Mouse (Mus musculus) midbrain, embryonic 10.5 days (tissue): ENCODE data around the gene Rhoh. TPM values are rescaled to one million over a fixed set of nuclear protein-coding genes. Genes with fewer than 3 reads are reported as not detected.

Source experiments
- DNase-seq: peaks from one replicate; pipeline ENCODE4 v3.0.0-alpha.2; 2017; ENCODE audit warnings: low spot score
- H3K27ac ChIP-seq: fragments of 300-500 bp; sonication (generic); replicated peaks from 2 replicates; pipeline ENCODE4 v1.5.1; 2016; ENCODE audit warnings: mild to moderate bottlenecking
- H3K27me3 ChIP-seq: fragments of 300-500 bp; sonication (generic); 2 replicates; pipeline ENCODE4 v1.6.1; 2016; ENCODE audit warnings: low read depth, mild to moderate bottlenecking; ENCODE audit not compliant: poor library complexity, severe bottlenecking
- H3K36me3 ChIP-seq: fragments of 300-500 bp; sonication (generic); 2 replicates; pipeline ENCODE4 v1.6.1; 2016; ENCODE audit warnings: mild to moderate bottlenecking, moderate library complexity
- H3K4me1 ChIP-seq: fragments of 300-500 bp; sonication (generic); 2 replicates; pipeline ENCODE4 v1.6.1; 2016
- H3K4me3 ChIP-seq: fragments of 300-500 bp; sonication (generic); 2 replicates; pipeline ENCODE4 v1.5.1; 2016; ENCODE audit warnings: mild to moderate bottlenecking, moderate library complexity
- H3K9me3 ChIP-seq: fragments of 300-500 bp; sonication (generic); replicated peaks from 2 replicates; pipeline ENCODE4 v1.6.1; 2016; ENCODE audit warnings: mild to moderate bottlenecking
- WGBS: fragments of 180-500 bp; shearing (Covaris S2); methylation state at CpG from one replicate; pipeline ENCODE4 v1.1.7; 2016; 5-methylcytosine and 5-hydroxymethylcytosine counted together
- polyA plus RNA-seq: library from polyadenylated mRNA; unstranded; fragments of >200 nt; fragmentation: Nextera tagmentation; extraction: Ambion mirVana; gene quantifications from 2 replicates; pipeline ENCODE4 v1.2.1, GENCODE M21; 2016

The Rhoh gene
- polyA plus RNA-seq, 1 experiment from 2014 or later = 0.22 TPM

DNA sequence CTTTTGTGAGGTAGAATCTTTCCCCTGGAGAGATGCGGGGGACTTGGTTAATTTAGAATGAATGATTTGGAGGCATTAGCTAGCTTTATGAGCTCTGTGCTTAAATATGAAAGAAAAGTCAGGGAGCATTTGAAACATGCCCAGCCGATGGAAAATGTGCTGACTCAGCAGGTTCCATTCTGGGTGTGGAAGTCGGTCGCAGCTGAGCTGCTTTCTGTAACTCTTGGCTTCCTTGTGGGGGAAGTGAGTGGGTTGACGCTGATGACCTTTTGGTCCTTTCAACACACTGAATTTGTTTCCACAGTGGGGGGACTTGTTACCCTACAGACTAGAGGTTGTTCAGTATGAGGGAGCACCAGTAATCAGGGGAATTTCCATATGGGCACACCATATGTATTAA lies 22.3 kb downstream of the Rhoh start:
- Histone ChIP-seq H3K36me3 (no peaks in the 10 kb centered on the region), H3K27ac (no peak overlapping the region), H3K4me1 (peaks cover 12% of the 10 kb centered on the region), H3K4me3 (no peak overlapping the region), H3K9me3 (no peaks in the 10 kb centered on the region), H3K27me3 (no peaks in the 10 kb centered on the region)
- 77% methylated on average over 5 of the region's 5 CpGs for WGBS
- DNase-seq = no peak

DNA sequence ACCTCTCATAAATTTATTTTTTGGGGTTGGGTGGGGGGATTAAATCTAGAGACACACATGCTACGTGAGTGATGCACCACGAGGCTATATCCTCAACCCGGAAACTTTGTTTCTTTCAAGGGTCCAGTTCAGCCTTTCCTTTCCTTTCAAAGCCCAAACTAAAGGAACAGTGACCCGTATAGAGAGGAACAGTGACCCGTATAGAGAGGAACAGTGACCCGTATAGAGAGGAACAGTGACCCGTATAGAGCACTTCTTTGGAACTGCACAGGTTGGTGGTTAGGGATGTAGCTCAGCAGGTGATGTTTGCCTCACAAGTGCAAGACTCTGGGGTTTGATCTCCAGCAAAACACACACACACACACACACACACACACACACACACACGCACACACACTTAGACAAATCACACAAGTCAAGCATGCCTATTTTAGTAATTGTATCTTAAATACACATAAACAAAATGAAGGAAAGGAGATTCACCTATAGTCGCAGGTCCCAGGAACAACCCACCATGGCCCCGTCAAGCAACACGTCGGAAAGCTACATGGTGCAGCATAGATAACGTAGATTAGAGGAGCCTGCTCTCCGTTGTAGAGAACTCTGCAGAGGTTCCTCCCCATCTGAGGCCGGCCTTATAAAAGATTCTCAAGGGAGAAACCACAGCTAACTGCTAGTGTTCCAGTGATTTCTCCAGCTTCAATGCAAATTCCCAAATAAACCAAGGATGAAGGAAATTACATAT lies 24.9 kb downstream of the Rhoh start:
- Histone ChIP-seq H3K9me3 (no peaks in the 10 kb centered on the region), H3K36me3 (no peaks in the 10 kb centered on the region), H3K4me1 (peaks cover 12% of the 10 kb centered on the region), H3K4me3 (no peak overlapping the region), H3K27ac (no peak overlapping the region), H3K27me3 (no peaks in the 10 kb centered on the region)
- 46% methylated on average over 15 of the region's 15 CpGs for WGBS
- DNase-seq = no peak

DNA sequence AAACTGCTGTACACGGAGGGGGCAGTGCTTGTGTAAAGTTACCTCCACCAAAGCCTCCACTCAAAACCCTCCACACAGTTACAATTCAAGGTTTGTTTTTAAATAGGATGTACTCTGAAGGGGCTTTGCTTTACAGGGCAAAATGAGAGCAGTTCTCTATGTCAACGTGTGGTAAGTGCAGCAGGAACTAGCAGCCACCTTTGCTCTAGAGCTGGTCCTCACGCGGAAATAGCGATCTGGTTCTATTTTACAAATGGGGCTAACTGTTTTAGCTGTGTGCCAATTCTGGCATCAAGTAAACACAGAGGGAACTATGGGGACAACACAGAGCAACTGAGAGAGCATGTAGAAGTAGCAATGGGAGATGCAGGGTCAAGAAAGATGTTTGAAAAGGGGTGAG lies 27.1 kb downstream of the Rhoh start:
- Histone ChIP-seq H3K27me3 (no peaks in the 10 kb centered on the region), H3K27ac (no peak overlapping the region), H3K36me3 (no peaks in the 10 kb centered on the region), H3K9me3 (no peaks in the 10 kb centered on the region), H3K4me3 (no peak overlapping the region), H3K4me1 (peaks cover 16% of the 10 kb centered on the region)
- 95% methylated on average over 5 of the region's 5 CpGs for WGBS
- DNase-seq = no peak

DNA sequence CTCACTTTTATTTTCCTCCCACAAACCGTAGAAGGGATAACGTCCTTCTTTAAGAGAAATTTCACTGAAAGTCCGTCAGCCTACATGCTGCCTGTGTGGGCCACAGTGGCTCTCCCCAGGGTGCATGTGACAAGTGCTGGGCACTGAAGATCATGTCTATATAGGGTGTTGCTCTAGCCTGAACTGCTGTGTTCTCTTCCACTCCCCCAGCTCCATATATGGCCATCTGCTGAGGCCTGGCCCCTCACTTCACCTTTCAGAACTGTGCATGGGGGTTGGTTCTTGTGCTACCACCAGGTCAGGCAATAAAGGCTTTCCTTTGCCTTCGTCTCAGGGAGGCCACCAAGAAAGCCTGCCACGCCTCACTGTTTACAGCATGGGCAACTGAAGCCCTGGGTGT lies 28.0 kb downstream of the Rhoh start:
- Histone ChIP-seq H3K27ac (no peak overlapping the region), H3K4me3 (no peak overlapping the region), H3K27me3 (no peaks in the 10 kb centered on the region), H3K36me3 (no peaks in the 10 kb centered on the region), H3K4me1 (peaks cover 16% of the 10 kb centered on the region), H3K9me3 (no peaks in the 10 kb centered on the region)
- WGBS = 76% methylated on average over 5 of the region's 5 CpGs
- DNase-seq = no peak

DNA sequence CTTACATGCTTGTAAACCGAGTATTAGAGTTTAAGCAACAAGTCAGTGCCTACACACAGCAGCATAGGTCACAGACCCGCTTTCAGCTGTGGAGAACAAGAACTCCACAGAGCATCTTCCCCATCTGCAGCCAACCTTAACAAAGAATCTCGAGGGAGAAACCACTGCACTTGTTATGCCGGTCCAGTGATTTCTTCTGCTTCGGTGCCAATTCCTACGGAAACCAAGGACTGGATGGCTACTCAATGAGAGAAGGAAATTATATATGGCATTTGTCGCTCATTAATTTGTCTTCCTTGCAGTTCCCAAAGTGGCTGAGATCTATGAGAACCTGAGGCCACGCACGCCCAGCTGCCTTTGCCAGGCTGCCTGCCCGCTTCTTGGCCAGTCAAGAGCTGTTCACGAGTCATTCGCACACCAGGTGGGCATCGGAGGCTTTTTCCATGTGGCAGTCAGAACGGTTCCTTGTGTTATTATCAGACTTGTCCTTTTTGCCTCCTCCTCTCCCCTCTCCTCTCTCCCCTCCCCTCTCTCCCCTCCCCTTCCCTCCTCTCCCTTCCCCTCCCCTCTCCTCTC lies 30.3 kb downstream of the Rhoh start:
- WGBS = 81% methylated on average over 14 of the region's 14 CpGs
- no peak for DNase-seq
- Histone ChIP-seq H3K4me1 (peaks cover 8% of the 10 kb centered on the region), H3K27ac (no peak overlapping the region), H3K9me3 (no peaks in the 10 kb centered on the region), H3K4me3 (no peak overlapping the region), H3K36me3 (no peaks in the 10 kb centered on the region), H3K27me3 (no peaks in the 10 kb centered on the region)

DNA sequence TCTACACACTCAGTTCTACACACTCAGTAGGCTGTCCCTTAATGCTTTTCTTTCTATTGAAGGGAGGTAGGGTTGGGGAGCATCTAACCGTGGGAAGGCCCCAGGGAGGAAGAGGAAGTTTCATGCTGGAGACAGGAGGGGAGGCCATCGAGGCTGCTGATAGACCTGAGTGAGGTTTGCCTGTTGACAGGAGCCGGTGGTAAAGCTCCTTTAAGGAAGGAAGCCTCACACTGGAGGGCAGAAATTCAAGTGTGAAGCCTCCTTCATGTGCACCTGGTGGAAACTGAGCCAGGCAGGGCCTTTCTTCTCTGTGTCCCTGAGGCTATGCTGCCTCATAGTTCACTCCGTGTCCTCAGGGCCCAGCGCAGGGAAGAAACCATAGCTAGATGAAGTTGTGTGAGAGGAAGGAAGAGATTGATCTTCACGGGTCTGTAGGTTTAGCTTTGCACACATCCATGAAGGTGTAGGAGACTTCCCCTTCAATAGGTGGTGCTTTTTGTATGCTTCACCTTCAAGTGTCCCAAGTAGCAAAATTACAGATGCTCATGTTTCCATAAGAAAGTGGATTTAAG lies 34.2 kb downstream of the Rhoh start:
- Histone ChIP-seq H3K27ac (no peak overlapping the region), H3K36me3 (no peaks in the 10 kb centered on the region), H3K4me3 (no peak overlapping the region), H3K9me3 (no peaks in the 10 kb centered on the region), H3K27me3 (no peaks in the 10 kb centered on the region), H3K4me1 (peaks cover 8% of the 10 kb centered on the region)
- DNase-seq = no peak
- WGBS = 84% methylated on average over 6 of the region's 6 CpGs

DNA sequence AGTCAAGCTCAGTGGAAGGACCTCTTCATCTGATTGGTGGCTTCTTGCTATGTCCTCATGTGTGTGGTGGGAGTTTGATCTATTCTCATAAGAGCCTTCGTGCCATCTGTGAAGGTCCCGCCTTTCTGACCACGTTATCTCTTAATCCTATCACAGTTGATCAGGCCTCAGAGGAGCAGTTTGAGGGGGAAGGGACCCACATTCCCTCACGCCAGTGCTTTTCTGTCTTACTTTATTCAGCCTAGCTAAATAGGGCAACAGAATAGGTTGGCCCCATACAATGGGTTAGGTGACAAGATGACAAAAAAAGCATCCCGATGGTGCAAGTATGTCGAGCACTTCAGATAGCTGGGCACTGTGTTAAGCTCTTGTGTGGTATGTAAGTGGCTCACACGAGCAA lies 34.8 kb downstream of the Rhoh start:
- H3K27ac ChIP-seq = no peak overlapping the region
- 73% methylated on average over 7 of the region's 7 CpGs for WGBS
- H3K4me3 ChIP-seq = no peak overlapping the region
- H3K36me3 ChIP-seq = no peaks in the 10 kb centered on the region
- no peak for DNase-seq
- no peaks in the 10 kb centered on the region for H3K9me3 ChIP-seq
- peaks cover 8% of the 10 kb centered on the region for H3K4me1 ChIP-seq
- H3K27me3 ChIP-seq = no peaks in the 10 kb centered on the region

DNA sequence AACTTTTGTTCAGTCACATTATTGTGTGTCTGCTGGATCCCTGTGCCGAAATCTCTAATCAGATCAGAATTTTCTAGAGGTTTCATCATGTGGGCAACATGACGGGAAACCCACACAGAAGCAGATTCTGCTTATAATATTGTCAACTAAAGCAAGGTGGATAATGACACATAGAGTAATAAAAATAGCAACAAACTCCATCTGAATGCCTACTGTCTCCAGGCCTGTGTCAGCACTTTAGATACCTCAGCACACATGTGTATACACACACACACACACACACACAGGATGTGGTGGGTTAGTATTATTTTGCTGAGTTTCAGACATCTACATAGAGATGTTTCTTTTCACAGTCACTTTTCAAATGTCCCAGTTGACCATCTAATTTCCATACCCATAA lies 36.7 kb downstream of the Rhoh start:
- DNase-seq = no peak

DNA sequence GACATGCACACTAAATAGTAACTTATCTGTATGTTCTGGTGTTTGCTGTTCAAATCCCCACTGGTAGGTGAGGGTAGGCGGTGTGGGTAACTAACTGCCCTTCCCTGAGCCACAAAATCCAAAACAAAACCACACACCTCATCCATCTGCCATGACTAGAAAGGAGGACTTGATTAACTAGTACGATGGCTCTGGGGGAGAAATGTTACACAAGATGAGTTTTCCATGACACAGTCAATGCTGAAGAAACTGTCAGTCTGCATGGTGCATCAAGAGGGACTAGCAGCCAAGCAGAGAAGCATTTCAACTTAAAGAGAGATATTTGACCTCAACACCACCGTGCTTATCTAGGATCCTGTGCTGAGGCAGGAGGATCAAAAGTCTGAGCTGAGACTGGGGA lies 37.7 kb downstream of the Rhoh start:
- H3K4me1 ChIP-seq = peaks cover 4% of the 10 kb centered on the region; the same call in 1 of the 2 replicates
- WGBS = 91% methylated on average over 3 of the region's 3 CpGs
- H3K27ac ChIP-seq = no peak overlapping the region
- DNase-seq = no peak
- no peaks in the 10 kb centered on the region for H3K36me3 ChIP-seq
- no peak overlapping the region for H3K4me3 ChIP-seq
- no peaks in the 10 kb centered on the region for H3K27me3 ChIP-seq
- peaks cover 10% of the 10 kb centered on the region; the same call in 1 of the 2 replicates for H3K9me3 ChIP-seq

More for the DNA sequence above, 36.7 kb downstream of the Rhoh start:
- H3K4me1 ChIP-seq = peaks cover 4% of the 10 kb centered on the region; the same call in 1 of the 2 replicates
- H3K4me3 ChIP-seq = no peak overlapping the region
- no peaks in the 10 kb centered on the region for H3K27me3 ChIP-seq
- peaks cover under 1% of the 10 kb centered on the region; the same call in 1 of the 2 replicates for H3K9me3 ChIP-seq
- H3K27ac ChIP-seq = no peak overlapping the region
- WGBS = 92% methylated on average over 2 of the region's 2 CpGs
- H3K36me3 ChIP-seq = no peaks in the 10 kb centered on the region

DNA sequence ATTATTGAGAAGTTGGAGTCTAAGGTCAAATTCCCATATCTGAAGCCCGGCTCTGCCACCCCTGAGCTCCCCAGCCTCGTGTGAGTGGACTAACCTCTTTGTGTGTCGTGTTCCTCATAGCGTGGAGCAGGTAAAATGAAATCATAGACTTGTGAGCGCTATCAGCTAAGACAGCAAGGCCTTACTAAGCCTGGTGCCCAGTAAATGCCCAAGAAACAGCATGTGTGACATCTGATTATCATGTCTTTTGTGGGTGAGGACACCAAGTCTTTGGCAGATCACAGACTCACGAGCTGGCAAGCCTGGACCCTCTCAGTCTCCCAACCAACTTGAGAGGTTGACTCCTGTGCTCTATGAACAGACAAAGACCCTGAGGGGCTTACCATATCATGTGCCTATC lies 39.1 kb downstream of the Rhoh start:
- Histone ChIP-seq H3K27me3 (no peaks in the 10 kb centered on the region), H3K36me3 (no peaks in the 10 kb centered on the region), H3K9me3 (peaks cover 23% of the 10 kb centered on the region), H3K27ac (no peak overlapping the region), H3K4me3 (no peak overlapping the region), H3K4me1 (peaks cover 4% of the 10 kb centered on the region; the same call in 1 of the 2 replicates)
- 90% methylated on average over 6 of the region's 6 CpGs for WGBS
- DNase-seq = no peak

DNA sequence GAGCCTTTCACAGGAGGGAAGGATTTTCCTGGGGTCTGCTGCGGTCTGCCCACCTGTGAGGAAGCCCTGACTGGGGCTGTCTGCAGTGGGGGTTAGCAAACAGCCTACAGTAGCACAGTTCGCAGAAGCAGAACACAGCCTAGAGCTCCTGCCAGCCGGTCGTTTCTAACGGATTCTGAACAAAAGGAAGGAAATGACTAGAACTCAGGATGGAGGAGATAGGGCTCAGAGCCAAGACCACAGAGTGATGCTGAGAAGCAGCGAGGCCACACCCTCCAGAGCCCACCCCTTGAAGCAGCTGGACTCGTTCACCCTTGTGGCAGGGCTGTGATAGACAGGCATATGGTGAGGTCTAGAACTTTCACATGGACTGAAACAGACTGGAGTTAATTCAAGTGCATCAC lies 39.9 kb downstream of the Rhoh start:
- no peak for DNase-seq
- H3K4me3 ChIP-seq = no peak overlapping the region
- H3K27me3 ChIP-seq = no peaks in the 10 kb centered on the region
- H3K4me1 ChIP-seq = peaks cover under 1% of the 10 kb centered on the region; the same call in 1 of the 2 replicates
- peaks cover 30% of the 10 kb centered on the region for H3K9me3 ChIP-seq
- 84% methylated on average over 7 of the region's 7 CpGs for WGBS
- no peak overlapping the region for H3K27ac ChIP-seq
- H3K36me3 ChIP-seq = no peaks in the 10 kb centered on the region

DNA sequence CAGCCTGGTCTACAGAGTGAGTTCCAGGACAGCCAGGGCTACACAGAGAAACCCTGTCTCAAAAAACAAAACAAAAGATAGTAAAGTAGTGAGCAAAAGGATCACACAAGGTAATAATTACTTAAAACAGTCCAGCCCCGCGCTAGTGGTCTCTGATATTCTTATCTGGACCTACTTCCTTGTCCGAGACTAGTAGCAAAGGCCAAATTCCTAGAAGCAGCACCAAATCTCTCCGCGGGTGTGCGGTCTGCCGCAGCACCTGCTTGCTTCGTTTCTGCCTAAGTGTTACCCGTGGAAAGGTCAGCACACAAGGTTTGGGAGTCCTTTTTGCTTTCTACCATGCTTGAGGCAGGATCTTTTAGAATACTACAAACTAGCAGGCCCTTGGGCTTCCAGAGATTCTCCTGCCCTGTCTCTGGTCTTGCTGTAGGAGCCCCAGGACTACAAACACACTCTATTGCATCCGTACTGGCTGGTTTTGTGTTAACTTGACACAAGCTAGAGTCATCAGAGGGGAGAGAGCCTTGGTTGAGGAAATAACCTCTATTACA lies 40.9 kb downstream of the Rhoh start:
- Histone ChIP-seq H3K36me3 (no peaks in the 10 kb centered on the region), H3K27ac (no peak overlapping the region), H3K4me3 (no peak overlapping the region), H3K27me3 (no peaks in the 10 kb centered on the region), H3K4me1 (no peaks in the 10 kb centered on the region), H3K9me3 (peaks cover 38% of the 10 kb centered on the region)
- no peak for DNase-seq
- 95% methylated on average over 10 of the region's 10 CpGs for WGBS

DNA sequence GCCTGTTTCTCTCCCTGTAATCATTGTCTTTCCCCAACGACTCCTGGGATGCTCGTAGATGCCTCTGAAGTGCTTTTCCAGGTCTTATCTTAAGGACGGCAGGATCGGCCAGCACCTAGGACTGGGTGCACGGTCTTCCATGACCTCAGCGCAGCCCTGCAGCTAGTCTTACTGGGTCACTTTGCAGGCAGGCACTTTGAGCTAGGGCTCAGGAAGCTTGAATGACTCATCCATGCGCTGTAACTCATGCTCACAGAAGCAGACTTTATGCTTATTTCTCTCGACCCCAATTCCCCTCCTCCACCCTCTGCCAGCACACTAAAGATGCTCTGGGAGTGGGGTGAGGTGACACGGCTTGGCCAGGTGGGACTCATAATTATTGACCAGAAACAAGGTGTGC lies 41.8 kb downstream of the Rhoh start:
- H3K4me3 ChIP-seq = no peak overlapping the region
- H3K36me3 ChIP-seq = no peaks in the 10 kb centered on the region
- H3K9me3 ChIP-seq = peaks cover 38% of the 10 kb centered on the region
- H3K4me1 ChIP-seq = no peaks in the 10 kb centered on the region
- H3K27me3 ChIP-seq = no peaks in the 10 kb centered on the region
- no peak overlapping the region for H3K27ac ChIP-seq
- DNase-seq = no peak
- 92% methylated on average over 9 of the region's 9 CpGs for WGBS
